Comparison of ENCODE assay signal across 8 mouse cellular contexts in genomic region chr13:99343876-99344598, GRCm38 (mm10). TPM values are rescaled to one million over a fixed set of nuclear protein-coding genes. Genes with fewer than 3 reads are reported as not detected.
DNase-seq lines count a peak whose midpoint lies in the region; ATAC-seq lines count a peak whose summit lies in the region.

No protein-coding gene starts in this region.

- intact Hi-C loops in left cerebral cortex, postnatal 10 days (cut with DNase I): no loop called here

- H3K36me3 ChIP-seq in hindbrain, embryonic 15.5 days: peaks cover 42% of the 10 kb centered on the region

- peak overlapping the region; percentile 66 for H3K4me3 ChIP-seq in hindbrain, embryonic 15.5 days

- peak; percentile 89; the same call in 1 of the 2 replicates for ATAC-seq in hindbrain, embryonic 15.5 days (ENCODE audit: low FRiP score, low read depth)
- peak; percentile 18 for ATAC-seq in megakaryocyte-erythroid progenitor cell, adult 5-6 weeks (replicated peaks; ENCODE audit: low FRiP score, low TSS enrichment, poor library complexity, severe bottlenecking)

- peak overlapping the region; percentile 69 for H3K4me2 ChIP-seq in hindbrain, embryonic 15.5 days

- no peaks in the 10 kb centered on the region for H3K27me3 ChIP-seq in hindbrain, embryonic 15.5 days

- H3K27ac ChIP-seq in hindbrain, embryonic 15.5 days (replicated peaks): peak overlapping the region; percentile 88

- DNase-seq in kidney, adult 9 months: peak; percentile 24
- no peak for DNase-seq in kidney, postnatal 25 days
- peak; percentile 18 for DNase-seq in brain, embryonic 18.5 days (ENCODE audit: low read depth, low spot score)
- DNase-seq in embryo, embryonic 11 days: no peak
- no peak for DNase-seq in left cerebral cortex, postnatal 10 days (ENCODE audit: extremely low spot score in 1 of 2, low spot score in 2 of 2)
- DNase-seq in ovary, postnatal 14 days (ENCODE audit: low spot score): no peak

- H3K9me3 ChIP-seq in hindbrain, embryonic 15.5 days: no peaks in the 10 kb centered on the region

- H3K9ac ChIP-seq in hindbrain, embryonic 15.5 days: peak overlapping the region; percentile 78

- peaks cover 20% of the 10 kb centered on the region for H3K4me1 ChIP-seq in hindbrain, embryonic 15.5 days (replicated peaks)

- 3% methylated on average over 30 of the region's 30 CpGs for WGBS in hindbrain, embryonic 15.5 days

RNA-seq across cellular contexts. Expression of gene Ptcd2, which starts 0.5 kb away (rescaled TPM):
- 53.1 and 53.6 TPM in 2 replicates for polyA plus RNA-seq in hindbrain, embryonic 15.5 days (2015; fragmentation: Nextera tagmentation; extraction: Ambion mirVana)
- 52.6 and 57.6 TPM in 2 replicates for total RNA-seq in megakaryocyte-erythroid progenitor cell, adult 5-6 weeks (2014; fragmentation: Nextera tagmentation)
- 60.9 and 74.7 TPM in 2 replicates for total RNA-seq in megakaryocyte-erythroid progenitor cell, adult 5-6 weeks (2017)
- 10 to 100 TPM; 34.8 to 35.8 TPM for total RNA-seq in left cerebral cortex, postnatal 10 days (2021)

RNA-seq across cellular contexts. Expression of gene Mrps27, which starts 0.5 kb away (rescaled TPM):
- polyA plus RNA-seq in hindbrain, embryonic 15.5 days (2015; fragmentation: Nextera tagmentation; extraction: Ambion mirVana): 43.1 and 44.6 TPM in 2 replicates
- 33.3 and 42.7 TPM in 2 replicates for total RNA-seq in megakaryocyte-erythroid progenitor cell, adult 5-6 weeks (2014; fragmentation: Nextera tagmentation)
- total RNA-seq in megakaryocyte-erythroid progenitor cell, adult 5-6 weeks (2017): 24.8 and 30.4 TPM in 2 replicates
- 10 to 100 TPM; 27.5 to 29.6 TPM for total RNA-seq in left cerebral cortex, postnatal 10 days (2021)

Comparison
In these comparisons a context has a peak if more than half of its experiments do, and no peak if none do; other contexts are left out.
1. DNase-seq: peak in kidney, adult 9 months (single experiment) and brain, embryonic 18.5 days (single experiment); none in kidney, postnatal 25 days (0 of 2), embryo, embryonic 11 days (single experiment), left cerebral cortex, postnatal 10 days (0 of 2) and ovary, postnatal 14 days (single experiment).